Mouse (Mus musculus) myocyte (in vitro differentiated cells): Measurements from ENCODE around the gene Mtmr10. TPM values are rescaled to one million over a fixed set of nuclear protein-coding genes. Genes with fewer than 3 reads are reported as not detected.

ENCODE experiments used
- H3K27me3 ChIP-seq: one replicate; pipeline ENCODE4 v1.6.1; 2011; ENCODE audit not compliant: control insufficient read depth, insufficient read depth, insufficient read length
- H3K36me3 ChIP-seq: one replicate; pipeline ENCODE4 v1.6.1; 2011; ENCODE audit not compliant: control insufficient read depth, insufficient read depth
- H3K4me2 ChIP-seq: one replicate; pipeline ENCODE4 v1.6.1; 2011; ENCODE audit warnings: low read depth, control low read depth
- H3K4me3 ChIP-seq: one replicate; pipeline ENCODE4 v1.5.1; 2011; ENCODE audit warnings: mild to moderate bottlenecking, control low read depth, moderate library complexity
- H3K79me2 ChIP-seq: one replicate; pipeline ENCODE4 v1.6.1; 2011; ENCODE audit not compliant: control insufficient read depth, insufficient read depth
- H3ac ChIP-seq: one replicate; pipeline ENCODE4 v1.6.1; 2011; ENCODE audit not compliant: control insufficient read depth, insufficient read length
- CEBPB ChIP-seq: IDR thresholded peaks from 2 replicates; pipeline ENCODE4 v1.6.1; 2011; ENCODE audit warnings: mild to moderate bottlenecking, moderate library complexity; ENCODE audit not compliant: poor library complexity, insufficient read depth, severe bottlenecking
- E2F4 ChIP-seq: IDR thresholded peaks from one replicate; pipeline ENCODE4 v1.6.1; 2011; ENCODE audit warnings: mild to moderate bottlenecking, control low read depth, moderate library complexity; ENCODE audit not compliant: insufficient read depth
- MAX ChIP-seq: IDR thresholded peaks from one replicate; pipeline ENCODE4 v1.6.1; 2011; ENCODE audit warnings: low read depth, mild to moderate bottlenecking, control low read depth
- MYOD1 ChIP-seq, 3 experiments: IDR thresholded peaks; one replicate each; pipeline ENCODE4 v1.6.1; 2011; ENCODE audit warnings: control low read depth in 2 of 3, low read depth in 2 of 3, mild to moderate bottlenecking in 2 of 3, moderate library complexity in 1 of 3; ENCODE audit not compliant: insufficient read length in 2 of 3, control insufficient read depth in 1 of 3
- MYOG ChIP-seq, 3 experiments: IDR thresholded peaks; one replicate each; pipeline ENCODE4 v1.6.1; 2011; ENCODE audit warnings: control low read depth in 2 of 3, low read depth in 2 of 3, mild to moderate bottlenecking in 2 of 3; ENCODE audit not compliant: insufficient read length in 2 of 3, control insufficient read depth in 1 of 3, insufficient read depth in 1 of 3
- POLR2A ChIP-seq: IDR thresholded peaks from one replicate; pipeline ENCODE4 v1.6.1; 2011; ENCODE audit warnings: low read depth, mild to moderate bottlenecking, control low read depth, moderate library complexity; ENCODE audit not compliant: insufficient read length
- POLR2AphosphoS2 ChIP-seq: IDR thresholded peaks from one replicate; pipeline ENCODE4 v1.6.1; 2011; ENCODE audit warnings: low read depth, control low read depth; ENCODE audit not compliant: insufficient read length
- REST ChIP-seq: IDR thresholded peaks from one replicate; pipeline ENCODE4 v1.6.1; 2011; ENCODE audit warnings: mild to moderate bottlenecking, control low read depth, moderate library complexity; ENCODE audit not compliant: insufficient read depth, insufficient read length
- SRF ChIP-seq: IDR thresholded peaks from one replicate; pipeline ENCODE4 v1.6.1; 2011; ENCODE audit warnings: low read depth; ENCODE audit not compliant: control insufficient read depth, insufficient read length
- TCF12 ChIP-seq: IDR thresholded peaks from one replicate; pipeline ENCODE4 v1.6.1; 2011; ENCODE audit warnings: mild to moderate bottlenecking, control low read depth; ENCODE audit not compliant: poor library complexity, insufficient read depth, severe bottlenecking
- TCF3 ChIP-seq: IDR thresholded peaks from one replicate; pipeline ENCODE4 v1.6.1; 2011; ENCODE audit warnings: low read depth, control low read depth; ENCODE audit not compliant: insufficient read length
- USF1 ChIP-seq: IDR thresholded peaks from one replicate; pipeline ENCODE4 v1.6.1; 2011; ENCODE audit warnings: low read depth, mild to moderate bottlenecking, control low read depth, moderate library complexity
- polyA plus RNA-seq: library from polyadenylated mRNA; unstranded; fragments of >200 nt; fragmentation: generic; extraction: Trizol; gene quantifications from one replicate; pipeline ENCODE4 v1.2.1, GENCODE M21; 2012; ENCODE audit warnings: missing spikeins

Mtmr10 gene
- 5.6 TPM for polyA plus RNA-seq

DNA sequence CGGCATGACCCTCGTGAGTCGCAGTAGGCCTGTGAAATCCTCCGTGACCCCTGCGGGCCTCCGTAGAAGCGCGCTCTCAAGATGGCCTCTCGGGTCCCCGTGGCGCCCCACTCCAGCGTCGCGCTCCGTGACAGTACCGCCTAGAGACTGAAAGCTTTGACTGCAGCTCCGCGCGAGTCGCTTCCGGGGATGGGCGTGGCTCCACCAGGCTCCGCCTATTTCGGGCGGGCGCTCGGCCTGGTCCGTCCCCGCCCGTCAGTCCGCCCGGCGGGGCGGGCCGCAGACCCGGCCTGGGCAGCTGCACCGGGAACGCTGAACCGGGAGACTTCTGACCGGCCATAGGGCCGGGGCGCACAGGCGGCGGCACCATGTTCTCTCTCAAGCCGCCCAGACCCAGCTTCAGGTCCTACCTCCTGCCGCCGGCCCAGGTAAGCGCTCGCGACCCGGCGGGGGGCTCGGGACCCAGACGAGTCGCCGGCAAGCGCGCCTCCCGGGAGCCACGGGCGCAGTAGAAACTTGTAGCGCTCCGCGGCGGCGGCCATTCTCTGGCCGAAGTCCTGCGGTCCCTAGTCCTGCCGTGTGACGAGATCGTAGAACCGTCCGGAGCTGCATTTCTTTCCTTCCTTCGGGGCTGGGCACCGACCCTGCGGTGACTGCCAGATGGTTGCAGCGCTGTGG is at the start of gene Mtmr10:
Gene Mtmr10, plus strand, starts transcription at position 240 of the 678 bp plus-strand sequence.
- TF ChIP-seq MYOG (IDR thresholded peaks at IDR 0.05; ENCODE audit: control insufficient read depth in 1 of 3, insufficient read depth in 1 of 3, insufficient read length in 2 of 3, low read depth in 2 of 3) (peak in 2 of 3 experiments; percentile 53 to 75), TCF3 (no peak), SRF (no peak), E2F4 (no peak), POLR2A (peak; percentile 80), POLR2AphosphoS2 (peak; percentile 88), USF1 (no peak), TCF12 (no peak), MAX (no peak), REST (no peak), CEBPB (no peak), MYOD1 (IDR thresholded peaks at IDR 0.05; ENCODE audit: control insufficient read depth in 1 of 3, insufficient read length in 2 of 3, low read depth in 2 of 3) (peak in 1 of 3 experiments; percentile 63)

DNA sequence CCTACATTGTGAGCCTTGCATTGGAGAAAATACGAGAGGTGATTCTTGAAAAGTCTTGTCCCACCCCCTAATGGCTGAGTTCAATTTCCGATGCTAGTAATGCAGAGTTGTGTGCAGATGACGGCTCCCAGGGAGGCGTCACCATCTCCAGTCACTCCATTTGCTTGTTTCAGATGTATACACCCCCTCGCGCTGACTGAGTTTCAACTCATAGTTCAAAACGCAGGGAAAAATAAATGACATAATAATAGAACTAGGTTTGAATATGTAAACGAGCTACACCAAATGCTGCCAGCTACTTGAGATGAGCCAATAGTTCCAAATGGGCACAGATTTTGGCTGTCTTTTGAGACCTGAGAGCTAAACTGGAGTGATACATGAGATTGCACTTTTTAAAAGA is 49.7 kb upstream of the Mtmr10 start:
- Histone ChIP-seq H3ac (no peak overlapping the region), H3K4me2 (no peak overlapping the region), H3K27me3 (no peaks in the 10 kb centered on the region), H3K36me3 (no peaks in the 10 kb centered on the region), H3K79me2 (no peaks in the 10 kb centered on the region), H3K4me3 (no peak overlapping the region)
- no peak for TF ChIP-seq SRF
- TF ChIP-seq REST = no peak
- TF ChIP-seq CEBPB = no peak
- TF ChIP-seq MYOG (IDR thresholded peaks at IDR 0.05; ENCODE audit: control insufficient read depth in 1 of 3, insufficient read depth in 1 of 3, insufficient read length in 2 of 3, low read depth in 2 of 3) = no peak
- no peak for TF ChIP-seq POLR2A
- TF ChIP-seq TCF12 = no peak
- TF ChIP-seq POLR2AphosphoS2 = no peak
- TF ChIP-seq TCF3 = no peak
- no peak for TF ChIP-seq E2F4
- no peak for TF ChIP-seq MYOD1 (IDR thresholded peaks at IDR 0.05; ENCODE audit: control insufficient read depth in 1 of 3, insufficient read length in 2 of 3, low read depth in 2 of 3)
- no peak for TF ChIP-seq MAX
- TF ChIP-seq USF1 = no peak

More for the DNA sequence above, at the start of gene Mtmr10:
- Histone ChIP-seq H3K36me3 (peaks cover 9% of the 10 kb centered on the region), H3K79me2 (peaks cover 20% of the 10 kb centered on the region), H3K27me3 (no peaks in the 10 kb centered on the region), H3K4me2 (peak within 1 kb of the TSS; percentile 82), H3K4me3 (peak within 1 kb of the TSS; percentile 72), H3ac (peak within 1 kb of the TSS; percentile 59)

GRCm38 (mm10) chr7:64238410-64239086 is 48.9 kb upstream of the Mtmr10 start:
- Histone ChIP-seq H3K79me2 (no peaks in the 10 kb centered on the region), H3K27me3 (no peaks in the 10 kb centered on the region), H3K36me3 (no peaks in the 10 kb centered on the region), H3K4me2 (peak overlapping the region; percentile 25), H3ac (no peak overlapping the region), H3K4me3 (no peak overlapping the region)
- no peak for TF ChIP-seq CEBPB
- no peak for TF ChIP-seq E2F4
- TF ChIP-seq POLR2A = no peak
- no peak for TF ChIP-seq TCF12
- TF ChIP-seq MYOD1 (IDR thresholded peaks at IDR 0.05; ENCODE audit: control insufficient read depth in 1 of 3, insufficient read length in 2 of 3, low read depth in 2 of 3) = peak in 2 of 3 experiments; percentile 32 to 41
- no peak for TF ChIP-seq MAX
- no peak for TF ChIP-seq TCF3
- TF ChIP-seq SRF = no peak
- TF ChIP-seq POLR2AphosphoS2 = no peak
- TF ChIP-seq REST = no peak
- no peak for TF ChIP-seq USF1
- peak in 1 of 3 experiments; percentile 85 for TF ChIP-seq MYOG (IDR thresholded peaks at IDR 0.05; ENCODE audit: control insufficient read depth in 1 of 3, insufficient read depth in 1 of 3, insufficient read length in 2 of 3, low read depth in 2 of 3)

DNA sequence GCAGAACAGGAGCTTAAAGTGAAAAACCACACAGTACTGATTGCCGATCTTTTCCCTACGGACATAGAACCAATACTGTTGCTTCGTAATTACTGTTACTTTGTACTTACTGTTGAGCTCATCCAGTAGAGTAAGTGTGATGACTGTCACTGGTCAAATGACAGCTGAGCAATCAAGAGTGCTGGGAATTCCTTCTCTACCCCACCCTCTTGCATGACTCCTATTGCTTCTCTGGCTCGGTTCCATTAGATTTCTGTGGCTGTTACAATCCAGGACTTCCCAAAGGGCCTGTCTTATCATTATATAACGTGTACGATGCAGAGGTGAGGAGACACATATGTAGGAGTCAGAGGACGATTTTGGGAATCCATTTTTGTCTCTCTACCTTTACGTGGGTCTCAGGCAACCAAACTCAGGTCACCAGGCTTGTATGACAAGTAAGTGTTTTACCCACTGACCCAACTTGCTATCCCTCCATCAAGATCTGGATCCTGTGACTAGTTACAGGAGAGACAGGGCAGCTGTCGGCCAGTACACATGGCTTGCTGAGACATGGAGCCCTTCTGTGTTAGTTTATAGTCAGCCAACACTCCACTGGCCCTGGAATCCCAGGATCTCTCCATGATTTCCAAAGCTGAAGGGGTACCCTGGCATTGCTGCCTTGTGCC is 48.2 kb upstream of the Mtmr10 start:
- H3K27me3 ChIP-seq = no peaks in the 10 kb centered on the region
- H3K36me3 ChIP-seq = no peaks in the 10 kb centered on the region
- H3K4me2 ChIP-seq = peak overlapping the region; percentile 60
- TF ChIP-seq POLR2A = no peak
- TF ChIP-seq POLR2AphosphoS2 = no peak
- 0 out of 2 replicates have a peak, but pooled peaks have one; percentile 2 for TF ChIP-seq CEBPB
- no peak for TF ChIP-seq SRF
- no peak for TF ChIP-seq TCF12
- TF ChIP-seq REST = no peak
- no peak for TF ChIP-seq MAX
- peak in 2 of 3 experiments; percentile 22 to 70 for TF ChIP-seq MYOD1 (IDR thresholded peaks at IDR 0.05; ENCODE audit: control insufficient read depth in 1 of 3, insufficient read length in 2 of 3, low read depth in 2 of 3)
- TF ChIP-seq USF1 = no peak
- TF ChIP-seq MYOG (IDR thresholded peaks at IDR 0.05; ENCODE audit: control insufficient read depth in 1 of 3, insufficient read depth in 1 of 3, insufficient read length in 2 of 3, low read depth in 2 of 3) = peak in 2 of 3 experiments; percentile 34 to 59
- no peak for TF ChIP-seq E2F4
- TF ChIP-seq TCF3 = no peak
- no peak overlapping the region for H3K4me3 ChIP-seq
- no peaks in the 10 kb centered on the region for H3K79me2 ChIP-seq
- H3ac ChIP-seq = no peak overlapping the region
